Mouse (Mus musculus): ENCODE measurements at regions not wholly inside any gene's neighbourhood (a gene's known extent, or its start where the extent isn't known, plus 50 kb on each side); places are given as distances from the start of the nearest gene placed in this dataset.
"Not testable (repeated sequence)": the region's sequence is repeated elsewhere in the genome, so short reads cannot be mapped to it uniquely, and the experiment has no call there.

- WGBS = 75% methylated on average over 3 of the region's 3 CpGs
- not testable (repeated sequence) for DNase-seq (ENCODE audit: low spot score); H3K27ac ChIP-seq; H3K4me3 ChIP-seq; H3K27me3 ChIP-seq (ENCODE audit: insufficient read depth, poor library complexity, severe bottlenecking); H3K36me3 ChIP-seq; H3K4me1 ChIP-seq (replicated peaks); H3K9me3 ChIP-seq
Observed at GRCm38 (mm10) chr13:66802558-66802957, 102.2 kb upstream of the Gm10767 start.

- not testable (repeated sequence) for H3K36me3 ChIP-seq; H3K4me1 ChIP-seq (replicated peaks); H3K27ac ChIP-seq; H3K27me3 ChIP-seq (ENCODE audit: insufficient read depth, poor library complexity, severe bottlenecking); DNase-seq (ENCODE audit: low spot score)
- peak overlapping the region; percentile 31; the same call in 1 of the 2 replicates for H3K4me3 ChIP-seq
- WGBS = 6% methylated on average over 30 of the region's 30 CpGs
- peaks cover 11% of the 10 kb centered on the region for H3K9me3 ChIP-seq
Observed at GRCm38 (mm10) chr13:66807661-66808060, 97.1 kb upstream of the Gm10767 start.

Measured in hindbrain, embryonic 10.5 days (tissue).